Mouse (Mus musculus): ENCODE results near the gene Cdc37l1. TPM values are rescaled to one million over a fixed set of nuclear protein-coding genes. Genes with fewer than 3 reads are reported as not detected.

Gene Cdc37l1
- polyA plus RNA-seq, 1 experiment from 2014 or later: 58.5 TPM

DNA sequence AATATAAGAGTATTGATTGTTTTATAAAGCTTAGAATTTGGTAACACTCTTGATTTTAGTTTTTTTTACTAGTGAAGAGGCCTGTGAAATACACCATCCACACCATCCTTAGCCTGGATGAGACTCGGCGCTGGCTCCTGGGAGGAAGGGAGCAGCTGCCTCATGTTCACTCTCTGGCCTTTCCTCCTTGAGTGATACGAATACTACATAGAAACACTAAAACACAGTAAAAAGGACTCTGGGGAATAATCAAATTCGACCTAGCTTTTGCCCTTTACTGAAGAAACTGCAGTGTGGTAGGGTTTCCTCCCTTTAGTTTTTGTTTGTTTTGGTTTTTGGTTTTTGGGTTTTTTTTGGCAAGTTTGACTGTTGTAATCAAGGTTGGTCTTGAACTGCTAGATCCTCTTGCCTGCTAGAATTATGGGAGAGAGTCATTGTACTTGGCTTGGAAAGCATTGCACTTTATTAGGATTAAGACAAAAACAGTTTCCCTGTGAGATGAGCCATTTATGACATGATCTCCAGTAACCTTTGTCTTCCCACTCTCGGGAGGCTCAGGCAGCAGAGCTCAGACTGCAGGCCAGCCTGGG is 24.4 kb downstream of the Cdc37l1 start:
- no peaks in the 10 kb centered on the region for H3K27me3 ChIP-seq
- no peak overlapping the region for H3K4me2 ChIP-seq (replicated peaks)
- H3K9ac ChIP-seq: no peak overlapping the region
- H3K27ac ChIP-seq: no peak overlapping the region
- ATAC-seq (ENCODE audit: low FRiP score): no peak
- WGBS: 87% methylated on average over 5 of the region's 5 CpGs
- no peaks in the 10 kb centered on the region for H3K4me1 ChIP-seq
- H3K9me3 ChIP-seq (replicated peaks): no peaks in the 10 kb centered on the region
- H3K36me3 ChIP-seq: peaks cover 60% of the 10 kb centered on the region
- H3K4me3 ChIP-seq: no peak overlapping the region

GRCm38 (mm10) chr19:29015410-29016203 is 25.5 kb downstream of the Cdc37l1 start:
- H3K4me3 ChIP-seq: no peak overlapping the region
- H3K27me3 ChIP-seq: no peaks in the 10 kb centered on the region
- peaks cover 65% of the 10 kb centered on the region for H3K36me3 ChIP-seq
- 88% methylated on average over 8 of the region's 8 CpGs for WGBS
- H3K9ac ChIP-seq: no peak overlapping the region
- H3K4me2 ChIP-seq (replicated peaks): no peak overlapping the region
- no peak for ATAC-seq (ENCODE audit: low FRiP score)
- no peak overlapping the region for H3K27ac ChIP-seq
- no peaks in the 10 kb centered on the region for H3K9me3 ChIP-seq (replicated peaks)
- no peaks in the 10 kb centered on the region for H3K4me1 ChIP-seq

- Histone ChIP-seq H3K4me2 (replicated peaks) (no peak overlapping the region), H3K27ac (no peak overlapping the region), H3K27me3 (no peaks in the 10 kb centered on the region), H3K9ac (no peak overlapping the region), H3K4me1 (no peaks in the 10 kb centered on the region), H3K36me3 (peaks cover 65% of the 10 kb centered on the region), H3K9me3 (replicated peaks) (no peaks in the 10 kb centered on the region), H3K4me3 (no peak overlapping the region)
- 95% methylated on average over 5 of the region's 5 CpGs for WGBS
- no peak for ATAC-seq (ENCODE audit: low FRiP score)
These were observed 26.1 kb downstream of the Cdc37l1 start for GRCm38 (mm10) chr19:29016204-29016765.

GRCm38 (mm10) chr19:29016786-29017185 is 26.6 kb downstream of the Cdc37l1 start:
- ATAC-seq (ENCODE audit: low FRiP score): no peak
- Histone ChIP-seq H3K9me3 (replicated peaks) (no peaks in the 10 kb centered on the region), H3K27ac (no peak overlapping the region), H3K4me1 (no peaks in the 10 kb centered on the region), H3K9ac (no peak overlapping the region), H3K4me3 (no peak overlapping the region), H3K27me3 (no peaks in the 10 kb centered on the region), H3K4me2 (replicated peaks) (no peak overlapping the region), H3K36me3 (peaks cover 65% of the 10 kb centered on the region)
- WGBS: 85% methylated on average over 5 of the region's 5 CpGs

DNA sequence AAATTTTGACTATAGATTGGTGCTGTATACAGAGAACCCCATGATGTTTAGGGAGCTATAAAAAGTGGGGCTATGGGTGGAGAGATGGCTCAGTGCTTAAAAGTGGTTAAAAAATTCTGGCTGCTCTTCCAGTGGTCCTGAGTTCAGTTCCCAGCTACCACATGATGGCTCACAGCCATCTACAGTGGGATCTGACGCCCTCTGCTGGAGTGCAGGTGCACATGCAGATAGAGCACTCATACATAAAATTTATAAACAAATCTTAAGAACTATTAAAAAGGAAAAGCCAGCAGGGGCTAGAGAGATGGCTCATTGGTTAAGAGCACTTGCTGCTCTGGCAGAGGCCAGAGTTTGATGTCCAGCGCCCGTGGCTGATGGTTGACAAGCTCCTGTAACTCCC is 29.5 kb downstream of the Cdc37l1 start:
- no peak overlapping the region for H3K9ac ChIP-seq
- WGBS: 90% methylated on average over 3 of the region's 3 CpGs
- H3K4me2 ChIP-seq (replicated peaks): no peak overlapping the region
- no peak overlapping the region for H3K4me3 ChIP-seq
- H3K27ac ChIP-seq: no peak overlapping the region
- H3K9me3 ChIP-seq (replicated peaks): no peaks in the 10 kb centered on the region
- peaks cover 69% of the 10 kb centered on the region for H3K36me3 ChIP-seq
- H3K27me3 ChIP-seq: no peaks in the 10 kb centered on the region
- no peaks in the 10 kb centered on the region for H3K4me1 ChIP-seq
- ATAC-seq (ENCODE audit: low FRiP score): no peak

DNA sequence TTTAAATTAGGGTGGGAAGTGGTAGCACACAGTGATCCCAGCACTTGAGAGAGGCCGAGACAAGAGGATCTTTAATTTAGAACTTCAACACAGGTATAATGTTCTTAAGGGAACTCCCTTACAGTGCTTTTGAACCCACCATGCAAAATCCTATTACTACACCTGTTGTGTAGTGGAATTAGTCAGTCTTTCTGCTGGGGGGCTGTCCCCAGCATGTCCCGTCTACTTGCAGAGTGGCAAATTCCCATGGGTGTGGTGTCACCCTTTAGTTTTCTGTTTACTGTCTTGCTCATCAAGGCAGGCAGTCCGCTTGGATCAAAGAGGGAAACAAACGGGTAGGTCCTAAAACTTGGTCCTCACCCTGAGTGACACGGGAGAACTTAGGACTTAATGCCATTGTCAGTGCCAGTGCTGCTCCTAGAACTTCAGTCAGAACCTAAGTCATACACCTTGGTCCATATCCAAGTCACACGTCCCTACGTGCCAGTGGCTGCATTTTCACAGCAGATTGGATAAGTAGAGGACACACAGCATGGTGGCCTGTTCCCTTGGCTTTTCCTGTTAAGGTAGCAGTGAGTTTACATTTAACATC is 31.7 kb downstream of the Cdc37l1 start:
- ATAC-seq (ENCODE audit: low FRiP score): no peak
- H3K36me3 ChIP-seq: peaks cover 79% of the 10 kb centered on the region
- WGBS: 93% methylated on average over 7 of the region's 7 CpGs

DNA sequence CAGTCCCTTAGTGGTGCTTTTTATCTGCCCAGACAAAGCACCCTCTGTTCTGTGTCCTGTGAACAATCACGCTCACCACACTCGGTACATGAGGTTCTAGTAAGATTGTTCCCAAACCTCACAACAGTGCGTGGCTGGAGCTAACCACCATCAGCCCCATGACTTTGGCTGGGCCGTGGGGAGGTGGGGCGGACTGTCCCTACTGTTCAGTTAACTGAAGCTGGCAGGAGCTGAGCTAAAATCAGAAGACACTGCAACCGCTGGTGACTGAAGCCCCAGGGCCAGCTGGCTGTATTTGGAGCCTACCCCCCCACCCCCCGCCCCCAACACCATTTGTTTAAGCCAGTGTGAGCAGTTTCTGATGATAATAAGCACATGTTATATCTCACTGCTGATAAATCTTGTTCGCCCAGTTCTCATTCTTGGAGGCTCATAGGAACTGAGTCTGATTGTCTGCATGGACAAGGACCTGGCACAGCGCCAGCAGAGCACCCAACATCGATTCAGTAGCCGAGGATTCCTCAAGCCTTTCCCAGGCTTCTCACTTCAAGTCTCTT is 34.3 kb downstream of the Cdc37l1 start:
- H3K36me3 ChIP-seq: peaks cover 62% of the 10 kb centered on the region
- no peaks in the 10 kb centered on the region for H3K4me1 ChIP-seq
- no peaks in the 10 kb centered on the region for H3K27me3 ChIP-seq
- no peak overlapping the region for H3K4me3 ChIP-seq
- WGBS: 82% methylated on average over 11 of the region's 11 CpGs
- H3K27ac ChIP-seq: peak overlapping the region; percentile 48; the same call in 1 of the 2 replicates
- no peak overlapping the region for H3K4me2 ChIP-seq (replicated peaks)
- ATAC-seq (ENCODE audit: low FRiP score): peak; percentile 52; the same call in 1 of the 2 replicates
- H3K9ac ChIP-seq: no peak overlapping the region
- H3K9me3 ChIP-seq (replicated peaks): no peaks in the 10 kb centered on the region

More for the DNA sequence above, 31.7 kb downstream of the Cdc37l1 start:
- H3K9me3 ChIP-seq (replicated peaks): no peaks in the 10 kb centered on the region
- H3K4me2 ChIP-seq (replicated peaks): no peak overlapping the region
- no peak overlapping the region for H3K4me3 ChIP-seq
- no peaks in the 10 kb centered on the region for H3K4me1 ChIP-seq
- no peak overlapping the region for H3K27ac ChIP-seq
- H3K9ac ChIP-seq: no peak overlapping the region
- H3K27me3 ChIP-seq: no peaks in the 10 kb centered on the region

- H3K36me3 ChIP-seq: peaks cover 27% of the 10 kb centered on the region; the same call in 1 of the 2 replicates
- no peak for ATAC-seq (ENCODE audit: low FRiP score)
- no peaks in the 10 kb centered on the region for H3K4me1 ChIP-seq
- no peak overlapping the region for H3K4me3 ChIP-seq
- no peak overlapping the region for H3K9ac ChIP-seq
- 97% methylated on average over 3 of the region's 3 CpGs for WGBS
- no peak overlapping the region for H3K4me2 ChIP-seq (replicated peaks)
- H3K27me3 ChIP-seq: no peaks in the 10 kb centered on the region
- no peaks in the 10 kb centered on the region for H3K9me3 ChIP-seq (replicated peaks)
- no peak overlapping the region for H3K27ac ChIP-seq
These were observed 41.6 kb downstream of the Cdc37l1 start for GRCm38 (mm10) chr19:29031788-29032187.

DNA sequence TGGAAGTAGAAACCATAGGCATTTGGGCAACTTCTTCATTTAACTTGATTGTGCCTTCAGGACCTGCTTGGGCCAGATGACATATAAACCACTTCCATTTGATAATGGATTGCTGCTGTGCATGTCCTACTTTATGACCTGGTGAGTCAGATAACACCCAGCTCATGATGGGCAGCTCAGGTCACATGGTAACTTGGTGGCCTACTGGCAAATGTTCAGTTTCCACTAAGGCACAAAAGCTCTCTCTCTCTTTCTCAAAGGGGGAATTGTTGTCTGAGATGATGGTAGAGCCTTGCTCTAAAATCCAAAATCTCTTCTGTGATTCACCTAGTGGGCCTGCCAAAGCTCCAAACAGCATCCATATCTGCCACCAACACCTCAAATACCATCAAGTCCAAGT is 42.5 kb downstream of the Cdc37l1 start:
- Histone ChIP-seq H3K9me3 (replicated peaks) (no peaks in the 10 kb centered on the region), H3K4me2 (replicated peaks) (no peak overlapping the region), H3K4me3 (no peak overlapping the region), H3K27ac (no peak overlapping the region), H3K27me3 (no peaks in the 10 kb centered on the region), H3K9ac (no peak overlapping the region), H3K4me1 (no peaks in the 10 kb centered on the region), H3K36me3 (peaks cover 34% of the 10 kb centered on the region; the same call in 1 of the 2 replicates)
- no peak for ATAC-seq (ENCODE audit: low FRiP score)

DNA sequence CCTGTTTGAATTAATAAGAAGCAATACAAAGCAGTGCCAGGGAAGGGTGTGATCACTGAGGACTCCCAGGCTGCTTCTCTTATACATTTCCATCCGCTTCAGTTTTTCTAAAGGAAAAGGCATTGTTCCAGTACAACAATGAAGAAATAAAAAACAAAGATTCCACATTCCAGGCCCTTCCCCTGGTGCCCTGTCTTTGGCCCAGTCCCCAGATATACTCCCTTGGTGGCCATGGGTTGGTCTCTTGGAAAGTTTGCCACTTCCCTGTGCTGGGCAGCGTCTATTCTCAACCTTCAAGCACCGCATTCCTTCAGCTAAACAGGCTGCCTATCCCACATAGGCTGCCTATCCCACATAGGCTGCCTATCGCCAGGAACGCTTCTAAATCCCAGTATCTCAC is 46.9 kb downstream of the Cdc37l1 start:
- Histone ChIP-seq H3K4me2 (replicated peaks) (no peak overlapping the region), H3K4me3 (no peak overlapping the region), H3K9me3 (replicated peaks) (peaks cover 3% of the 10 kb centered on the region; the same call in 1 of the 2 replicates), H3K27me3 (no peaks in the 10 kb centered on the region), H3K27ac (no peak overlapping the region), H3K36me3 (peaks cover 31% of the 10 kb centered on the region; the same call in 1 of the 2 replicates), H3K4me1 (no peaks in the 10 kb centered on the region), H3K9ac (no peak overlapping the region)
- 91% methylated on average over 5 of the region's 5 CpGs for WGBS
- no peak for ATAC-seq (ENCODE audit: low FRiP score)

- Histone ChIP-seq H3K4me3 (no peak overlapping the region), H3K27me3 (no peaks in the 10 kb centered on the region), H3K9ac (no peak overlapping the region), H3K4me1 (no peaks in the 10 kb centered on the region), H3K36me3 (peaks cover 31% of the 10 kb centered on the region; the same call in 1 of the 2 replicates), H3K4me2 (replicated peaks) (no peak overlapping the region), H3K27ac (no peak overlapping the region), H3K9me3 (replicated peaks) (peaks cover 3% of the 10 kb centered on the region; the same call in 1 of the 2 replicates)
- no peak for ATAC-seq (ENCODE audit: low FRiP score)
- WGBS: 93% methylated on average over 10 of the region's 10 CpGs
These were observed 47.4 kb downstream of the Cdc37l1 start for GRCm38 (mm10) chr19:29037541-29037940.

GRCm38 (mm10) chr19:29039334-29039733 is 49.2 kb downstream of the Cdc37l1 start:
- Histone ChIP-seq H3K4me1 (peaks cover 3% of the 10 kb centered on the region; the same call in 1 of the 2 replicates), H3K4me2 (replicated peaks) (no peak overlapping the region), H3K4me3 (no peak overlapping the region), H3K36me3 (peaks cover 27% of the 10 kb centered on the region; the same call in 1 of the 2 replicates), H3K27ac (no peak overlapping the region), H3K9ac (no peak overlapping the region), H3K27me3 (no peaks in the 10 kb centered on the region), H3K9me3 (replicated peaks) (peaks cover 3% of the 10 kb centered on the region; the same call in 1 of the 2 replicates)
- no peak for ATAC-seq (ENCODE audit: low FRiP score)
